Mouse (Mus musculus): Measurements from ENCODE around the gene Ptprg. TPM values are rescaled to one million over a fixed set of nuclear protein-coding genes. Genes with fewer than 3 reads are reported as not detected.
"Not testable (repeated sequence)": the region's sequence is repeated elsewhere in the genome, so short reads cannot be mapped to it uniquely, and the experiment has no call there.

Gene Ptprg
- polyA plus RNA-seq, 1 experiment: 73.9 TPM

DNA sequence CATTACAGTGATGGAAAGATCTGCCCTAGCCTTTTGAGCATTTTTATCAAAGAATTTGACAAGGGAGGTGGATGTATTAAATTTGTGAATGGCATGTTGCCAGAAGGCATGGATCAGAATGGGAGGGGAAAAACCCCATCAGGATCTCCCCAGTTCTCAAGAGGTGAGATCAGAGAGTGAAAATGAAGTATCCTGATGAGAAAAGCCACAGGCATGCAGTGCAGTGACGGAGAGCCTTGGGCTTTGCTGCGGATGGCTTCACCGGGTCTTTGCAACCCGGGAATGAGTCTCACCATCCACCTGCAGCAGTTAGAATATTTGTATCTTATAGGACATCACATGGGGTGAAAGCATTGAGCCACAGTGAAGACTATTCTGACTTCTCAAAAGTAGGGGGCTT, 385.6 kb downstream of the Ptprg start:
- Histone ChIP-seq H3K4me3 (ENCODE audit: insufficient read depth, low read length) (no peak overlapping the region), H3K4me1 (ENCODE audit: control insufficient read depth, insufficient read depth, low read length) (no peaks in the 10 kb centered on the region), H3K27ac (ENCODE audit: insufficient read depth, low read length) (no peak overlapping the region)
- TF ChIP-seq POLR2A (IDR thresholded peaks at IDR 0.05; ENCODE audit: low read depth, low read length) (no peak), CTCF (IDR thresholded peaks at IDR 0.05; ENCODE audit: borderline replicate concordance, insufficient read depth, low read length) (no peak)

DNA sequence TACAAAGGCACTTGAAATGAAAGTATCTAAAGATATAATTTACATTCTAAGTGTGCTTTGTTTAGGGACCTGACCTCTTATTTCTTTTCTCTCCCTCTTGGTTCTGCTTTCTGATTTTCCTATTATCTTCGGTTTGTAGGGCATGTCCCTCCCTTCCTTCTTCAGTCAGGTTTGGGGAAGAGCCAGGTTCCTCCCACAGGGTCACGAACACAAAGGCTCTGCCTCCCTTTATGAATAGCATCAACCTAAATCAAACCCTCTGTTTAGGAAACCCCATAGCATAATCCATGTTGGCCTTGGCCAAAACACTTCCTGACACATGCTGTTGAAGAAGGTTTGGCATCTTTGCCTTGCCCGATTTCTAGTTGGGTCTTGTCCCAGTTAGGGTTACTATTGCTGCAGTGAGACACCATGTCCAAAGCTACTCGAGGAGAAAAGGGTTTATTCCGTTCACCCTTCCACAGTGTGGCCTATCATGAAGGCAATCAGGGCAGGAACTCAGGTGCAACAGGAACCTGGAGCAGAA, 388.7 kb downstream of the Ptprg start:
- TF ChIP-seq POLR2A (IDR thresholded peaks at IDR 0.05; ENCODE audit: low read depth, low read length) (no peak), CTCF (IDR thresholded peaks at IDR 0.05; ENCODE audit: borderline replicate concordance, insufficient read depth, low read length) (no peak)
- no peak overlapping the region for H3K27ac ChIP-seq (ENCODE audit: insufficient read depth, low read length)
- no peak overlapping the region for H3K4me3 ChIP-seq (ENCODE audit: insufficient read depth, low read length)
- H3K4me1 ChIP-seq (ENCODE audit: control insufficient read depth, insufficient read depth, low read length): no peaks in the 10 kb centered on the region

DNA sequence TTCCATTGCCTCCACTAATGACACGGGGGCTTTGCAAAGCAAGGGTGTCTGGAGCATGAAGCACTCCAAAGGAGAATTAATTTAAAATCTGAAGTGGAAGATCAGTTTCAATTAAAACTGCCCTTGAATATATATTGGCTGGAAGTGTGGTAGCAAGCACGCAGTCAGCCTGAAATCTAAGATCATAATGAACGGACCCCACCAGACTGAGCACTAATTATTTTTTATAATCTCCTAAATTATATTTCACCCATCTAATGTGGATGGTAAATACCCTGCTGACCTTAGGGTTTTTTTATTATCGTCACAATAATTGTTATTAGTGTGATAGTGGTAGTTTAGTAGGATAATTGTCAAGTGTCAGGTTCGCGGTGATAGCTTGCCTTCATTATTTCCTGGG, 397.0 kb downstream of the Ptprg start:
- TF ChIP-seq CTCF (IDR thresholded peaks at IDR 0.05; ENCODE audit: borderline replicate concordance, insufficient read depth, low read length): no peak
- no peak for TF ChIP-seq POLR2A (IDR thresholded peaks at IDR 0.05; ENCODE audit: low read depth, low read length)
- H3K4me1 ChIP-seq (ENCODE audit: control insufficient read depth, insufficient read depth, low read length): no peaks in the 10 kb centered on the region
- H3K4me3 ChIP-seq (ENCODE audit: insufficient read depth, low read length): no peak overlapping the region
- H3K27ac ChIP-seq (ENCODE audit: insufficient read depth, low read length): no peak overlapping the region

DNA sequence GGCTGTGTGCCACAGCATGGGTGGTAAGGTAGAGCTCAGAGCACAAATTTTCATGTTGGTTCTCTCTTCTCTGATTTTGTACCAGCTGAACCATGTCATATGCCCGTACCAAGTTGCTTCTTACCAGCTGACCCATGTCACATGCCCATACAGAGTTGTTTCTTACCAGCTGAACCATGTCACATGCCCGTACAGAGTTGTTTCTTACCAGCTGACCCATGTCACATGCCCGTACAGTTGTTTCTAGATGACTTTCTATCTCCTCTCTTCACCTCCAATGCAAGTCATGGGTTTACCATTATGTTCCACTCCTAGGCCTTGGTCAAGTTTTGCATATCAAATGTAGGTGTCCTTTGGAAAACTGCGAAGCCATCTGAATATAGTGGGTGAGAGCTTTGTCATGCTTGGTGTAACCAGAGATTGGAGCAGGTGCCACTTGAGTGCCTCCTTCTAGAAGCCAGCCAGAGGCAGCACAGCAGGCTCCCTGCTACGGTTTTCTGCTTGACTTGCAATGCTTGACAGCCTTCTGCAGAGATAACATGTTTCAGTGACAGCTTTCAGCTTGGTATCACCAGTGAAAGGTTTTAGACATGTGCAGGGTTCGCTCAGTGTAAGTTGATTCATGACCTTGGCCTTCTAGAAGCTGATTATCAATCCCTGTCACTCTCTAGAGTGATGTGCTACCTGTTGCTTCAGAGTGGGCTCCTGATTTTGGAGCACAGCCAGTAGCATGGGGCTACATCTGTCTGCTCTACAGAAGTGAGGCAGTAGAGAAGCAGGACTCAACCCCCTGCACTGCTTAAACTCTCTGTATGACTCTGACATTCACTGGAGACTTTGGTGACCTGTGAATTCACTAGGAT, 401.9 kb downstream of the Ptprg start:
- TF ChIP-seq CTCF (IDR thresholded peaks at IDR 0.05; ENCODE audit: borderline replicate concordance, insufficient read depth, low read length) (no peak), POLR2A (IDR thresholded peaks at IDR 0.05; ENCODE audit: low read depth, low read length) (no peak)
- no peak overlapping the region for H3K4me3 ChIP-seq (ENCODE audit: insufficient read depth, low read length)
- no peaks in the 10 kb centered on the region for H3K4me1 ChIP-seq (ENCODE audit: control insufficient read depth, insufficient read depth, low read length)
- no peak overlapping the region for H3K27ac ChIP-seq (ENCODE audit: insufficient read depth, low read length)

DNA sequence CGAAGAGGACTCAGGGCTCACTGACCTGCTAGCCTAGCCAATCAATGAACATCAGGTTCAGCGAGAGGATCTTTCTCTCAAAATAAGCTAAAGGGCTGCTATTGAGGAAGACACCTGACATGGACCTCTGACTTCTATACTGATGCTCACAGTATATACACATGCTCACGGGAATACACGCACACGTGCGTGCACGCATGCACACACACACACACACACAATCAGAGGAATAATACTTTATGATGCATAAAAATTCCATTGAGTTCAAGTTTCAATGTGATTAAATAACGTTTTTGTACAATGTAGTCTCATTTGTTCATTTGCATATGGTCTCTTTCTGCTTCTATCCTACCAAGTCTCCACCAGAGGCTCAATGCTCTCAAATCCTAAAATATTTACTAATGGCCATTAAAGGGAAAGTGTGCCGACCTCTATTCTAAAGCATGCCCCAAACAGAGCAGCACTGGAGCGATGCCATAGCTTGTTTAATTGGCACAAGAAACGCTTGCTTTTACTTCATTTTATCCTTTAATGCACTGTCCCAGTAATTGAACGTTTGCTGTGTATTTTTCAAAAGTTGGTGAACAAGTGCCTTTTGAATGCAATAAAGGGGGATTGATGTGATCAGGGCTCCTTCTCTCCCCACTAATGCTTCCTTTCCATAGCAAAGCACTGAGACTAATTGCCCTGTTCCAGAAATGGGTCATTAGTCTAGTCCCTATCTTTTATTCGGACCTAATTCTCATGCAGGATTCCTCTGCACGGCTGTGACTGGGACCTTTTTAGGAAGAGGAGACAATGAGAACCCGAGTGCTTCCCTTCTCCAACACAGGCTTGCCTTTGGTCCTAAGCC, 407.2 kb downstream of the Ptprg start:
- TF ChIP-seq CTCF (IDR thresholded peaks at IDR 0.05; ENCODE audit: borderline replicate concordance, insufficient read depth, low read length) (no peak), POLR2A (IDR thresholded peaks at IDR 0.05; ENCODE audit: low read depth, low read length) (no peak)
- H3K4me1 ChIP-seq (ENCODE audit: control insufficient read depth, insufficient read depth, low read length): no peaks in the 10 kb centered on the region; the same call in 1 of the 2 replicates
- no peak overlapping the region for H3K27ac ChIP-seq (ENCODE audit: insufficient read depth, low read length)
- H3K4me3 ChIP-seq (ENCODE audit: insufficient read depth, low read length): no peak overlapping the region

DNA sequence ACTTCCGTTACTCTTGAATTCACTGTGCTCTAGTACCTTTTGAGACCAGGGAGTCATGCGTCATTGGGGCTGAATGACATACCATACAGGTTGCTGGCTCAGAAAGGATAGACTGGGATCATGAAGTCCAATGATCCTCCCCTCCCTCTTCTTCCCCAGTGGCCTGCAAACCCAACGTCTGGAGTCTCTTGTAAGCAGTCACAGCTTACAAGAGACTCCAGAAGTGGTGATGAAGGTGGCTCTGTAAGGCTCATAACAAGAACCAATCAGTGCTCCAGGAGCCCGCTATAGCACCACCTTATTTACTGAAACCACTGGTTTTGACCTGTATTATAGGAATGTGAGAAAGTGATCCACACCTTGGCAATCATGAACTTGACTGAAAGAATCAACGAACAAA, 408.8 kb downstream of the Ptprg start:
- Histone ChIP-seq H3K27ac (ENCODE audit: insufficient read depth, low read length) (no peak overlapping the region), H3K4me3 (ENCODE audit: insufficient read depth, low read length) (no peak overlapping the region), H3K4me1 (ENCODE audit: control insufficient read depth, insufficient read depth, low read length) (no peaks in the 10 kb centered on the region; the same call in 1 of the 2 replicates)
- TF ChIP-seq CTCF (IDR thresholded peaks at IDR 0.05; ENCODE audit: borderline replicate concordance, insufficient read depth, low read length) (no peak), POLR2A (IDR thresholded peaks at IDR 0.05; ENCODE audit: low read depth, low read length) (no peak)

DNA sequence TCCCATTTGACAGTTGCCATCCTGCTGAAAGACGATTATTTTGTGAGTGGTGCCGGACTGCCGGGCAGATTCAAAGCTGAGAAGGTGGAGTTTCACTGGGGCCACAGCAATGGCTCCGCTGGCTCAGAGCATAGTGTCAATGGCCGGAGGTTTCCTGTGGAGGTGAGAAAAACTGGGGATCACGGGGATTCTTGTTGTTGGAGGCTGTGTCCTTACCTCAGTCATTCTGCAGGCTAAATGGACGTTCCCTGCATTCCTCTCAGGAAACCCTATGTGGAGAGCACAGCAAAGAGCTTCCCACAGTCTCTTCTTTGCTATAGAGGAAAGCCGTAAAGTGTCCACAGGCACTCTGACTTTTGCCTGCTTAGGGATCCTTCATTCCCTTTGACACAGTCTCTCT, 409.2 kb downstream of the Ptprg start:
- no peak overlapping the region for H3K4me3 ChIP-seq (ENCODE audit: insufficient read depth, low read length)
- TF ChIP-seq CTCF (IDR thresholded peaks at IDR 0.05; ENCODE audit: borderline replicate concordance, insufficient read depth, low read length): no peak
- no peak for TF ChIP-seq POLR2A (IDR thresholded peaks at IDR 0.05; ENCODE audit: low read depth, low read length)
- H3K27ac ChIP-seq (ENCODE audit: insufficient read depth, low read length): no peak overlapping the region
- no peaks in the 10 kb centered on the region; the same call in 1 of the 2 replicates for H3K4me1 ChIP-seq (ENCODE audit: control insufficient read depth, insufficient read depth, low read length)

DNA sequence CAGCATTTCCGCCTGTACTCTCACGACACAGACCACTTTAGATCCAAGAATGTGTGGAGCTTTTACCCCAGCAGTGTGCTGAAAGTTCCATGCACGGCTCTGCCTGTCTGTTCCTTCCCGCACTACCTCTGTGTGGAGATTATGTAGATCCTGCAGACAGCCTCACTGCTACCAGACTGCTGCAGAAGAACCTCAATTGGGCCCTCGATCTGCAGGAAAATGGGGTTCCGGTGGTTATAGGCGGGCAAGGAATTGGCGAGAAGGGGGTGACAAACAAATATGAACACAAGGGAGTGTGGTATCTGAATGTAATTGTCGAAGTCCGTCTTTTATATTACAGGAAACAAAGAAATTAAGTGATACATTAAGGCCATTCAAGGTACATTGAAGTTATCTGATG, 410.5 kb downstream of the Ptprg start:
- H3K27ac ChIP-seq (ENCODE audit: insufficient read depth, low read length): no peak overlapping the region
- TF ChIP-seq CTCF (IDR thresholded peaks at IDR 0.05; ENCODE audit: borderline replicate concordance, insufficient read depth, low read length): no peak
- no peak for TF ChIP-seq POLR2A (IDR thresholded peaks at IDR 0.05; ENCODE audit: low read depth, low read length)
- H3K4me1 ChIP-seq (ENCODE audit: control insufficient read depth, insufficient read depth, low read length): no peaks in the 10 kb centered on the region; the same call in 1 of the 2 replicates
- H3K4me3 ChIP-seq (ENCODE audit: insufficient read depth, low read length): no peak overlapping the region

DNA sequence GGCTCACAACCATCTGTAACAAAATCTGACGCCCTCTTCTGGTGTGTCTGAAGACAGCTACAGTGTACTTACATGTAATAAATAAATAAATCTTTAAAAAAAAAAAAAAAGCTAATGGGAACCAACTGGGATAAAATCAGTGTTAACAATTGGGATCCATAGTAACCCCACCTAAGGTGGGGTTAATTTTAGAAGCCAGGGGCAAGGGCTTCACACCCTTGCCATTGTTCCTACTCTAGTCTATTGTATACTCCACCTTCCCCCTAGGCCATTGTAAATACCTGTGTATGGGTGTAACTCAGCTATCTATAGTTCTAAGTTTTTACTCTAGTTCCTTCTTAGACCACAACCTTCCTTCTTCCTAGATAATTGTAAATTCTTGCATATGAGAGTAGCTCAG, 411.0 kb downstream of the Ptprg start:
- H3K27ac ChIP-seq (ENCODE audit: insufficient read depth, low read length); H3K4me3 ChIP-seq (ENCODE audit: insufficient read depth, low read length); H3K4me1 ChIP-seq (ENCODE audit: control insufficient read depth, insufficient read depth, low read length): not testable (repeated sequence)

DNA sequence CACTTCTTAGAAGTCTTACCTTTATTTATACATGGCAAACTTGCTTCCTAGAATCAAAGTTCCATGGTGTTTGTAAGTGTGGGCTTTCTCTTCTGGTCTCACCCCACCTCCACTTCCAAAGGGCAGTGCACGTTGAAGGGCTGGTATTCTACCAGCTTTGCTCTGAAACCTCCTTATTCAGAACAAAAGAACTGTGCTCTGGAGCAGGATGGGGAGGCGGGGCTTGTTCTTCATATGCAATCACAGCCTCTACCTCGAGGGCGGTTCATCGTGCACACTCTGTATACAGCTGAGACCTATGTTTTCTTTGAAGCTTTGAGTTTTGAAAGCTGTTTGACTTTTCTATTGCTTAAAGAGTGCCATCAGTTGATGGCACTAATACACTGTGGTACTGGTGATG, 412.5 kb downstream of the Ptprg start:
- Histone ChIP-seq H3K4me1 (ENCODE audit: control insufficient read depth, insufficient read depth, low read length) (no peaks in the 10 kb centered on the region; the same call in 1 of the 2 replicates), H3K4me3 (ENCODE audit: insufficient read depth, low read length) (no peak overlapping the region)
- TF ChIP-seq POLR2A (IDR thresholded peaks at IDR 0.05; ENCODE audit: low read depth, low read length) (no peak), CTCF (IDR thresholded peaks at IDR 0.05; ENCODE audit: borderline replicate concordance, insufficient read depth, low read length) (no peak)

More for the DNA sequence above, 412.5 kb downstream of the Ptprg start:
- no peak overlapping the region for H3K27ac ChIP-seq (ENCODE audit: insufficient read depth, low read length)

Data from embryonic fibroblast, embryonic 13.5 days (primary cell).